Mouse (Mus musculus) liver, adult 2 months (tissue): ENCODE measurements around the gene Marc2.

Experiments used
- CTCF ChIP-seq: fragments of 200-500 bp; IDR thresholded peaks from 2 replicates; pipeline ENCODE4 v1.5.1; 2011; ENCODE audit warnings: low read depth, low read length, control low read depth
- POLR2A ChIP-seq: fragments of 200-500 bp; IDR thresholded peaks from 2 replicates; pipeline ENCODE4 v1.6.1; 2011; ENCODE audit warnings: low read length, control low read depth; ENCODE audit not compliant: insufficient read depth; ENCODE audit errors: extremely low read depth

DNA sequence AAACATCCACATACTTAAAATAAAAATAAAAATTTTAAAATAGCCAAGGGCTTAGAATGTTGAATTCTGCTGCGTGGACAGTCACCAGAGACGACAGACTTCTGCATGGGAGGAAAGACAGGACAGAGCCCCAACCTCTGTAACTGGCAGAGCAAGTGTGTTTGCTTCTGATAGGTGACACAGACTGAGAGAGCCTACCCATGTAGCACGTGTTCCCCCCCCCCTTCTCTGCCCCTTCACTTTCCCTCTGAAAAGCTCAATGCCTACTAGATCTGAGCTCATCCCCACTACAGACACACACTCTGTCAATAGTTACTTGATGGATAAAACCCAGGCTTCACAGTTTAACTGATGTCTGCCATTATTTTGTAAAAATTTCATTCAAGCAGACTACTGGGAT is 722 bp upstream of the Marc2 start:
- TF ChIP-seq CTCF = no peak
- no peak for TF ChIP-seq POLR2A
